Mouse (Mus musculus) small intestine, adult 2 months (tissue): ENCODE data around the gene Lif.

Experiments
- CTCF ChIP-seq: fragments of 200-500 bp; IDR thresholded peaks from 2 replicates; pipeline ENCODE4 v1.5.1; 2012; ENCODE audit warnings: low read depth, mild to moderate bottlenecking, control low read depth, inconsistent platforms, low read length, moderate library complexity, mixed read lengths; ENCODE audit not compliant: insufficient replicate concordance, insufficient read length; ENCODE audit errors: extremely low read depth
- POLR2A ChIP-seq: fragments of 200-500 bp; IDR thresholded peaks from 2 replicates; pipeline ENCODE4 v1.6.1; 2012; ENCODE audit warnings: low read depth, mild to moderate bottlenecking, control low read depth, inconsistent platforms, low read length, moderate library complexity

DNA sequence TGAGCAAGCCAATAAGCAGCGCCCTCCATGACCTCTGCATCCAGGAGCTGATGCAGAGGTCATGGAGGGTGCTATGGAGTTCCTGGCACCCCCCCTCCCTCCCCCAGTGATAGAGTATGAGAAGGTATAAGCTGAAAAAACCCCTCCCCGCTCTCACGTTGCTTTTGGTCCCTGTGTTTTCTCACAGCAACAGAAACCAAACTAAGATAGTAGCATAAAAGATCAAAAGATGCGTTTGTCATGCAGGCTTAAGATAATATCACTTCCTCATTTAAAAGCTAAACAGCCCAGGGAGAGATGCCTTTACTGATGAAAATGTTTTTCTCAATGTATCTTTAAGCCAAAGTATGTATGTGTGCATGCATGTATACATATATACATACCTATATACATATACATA lies 10.7 kb upstream of the Lif start:
- TF ChIP-seq CTCF (no peak), POLR2A (no peak)
